Mouse (Mus musculus) cerebellum, adult 11-12 months (tissue): ENCODE results near the gene Crim1.

ENCODE experiments used
- DNase-seq: peaks from one replicate; pipeline ENCODE4 v3.0.0; 2022

The Crim1 gene

DNA sequence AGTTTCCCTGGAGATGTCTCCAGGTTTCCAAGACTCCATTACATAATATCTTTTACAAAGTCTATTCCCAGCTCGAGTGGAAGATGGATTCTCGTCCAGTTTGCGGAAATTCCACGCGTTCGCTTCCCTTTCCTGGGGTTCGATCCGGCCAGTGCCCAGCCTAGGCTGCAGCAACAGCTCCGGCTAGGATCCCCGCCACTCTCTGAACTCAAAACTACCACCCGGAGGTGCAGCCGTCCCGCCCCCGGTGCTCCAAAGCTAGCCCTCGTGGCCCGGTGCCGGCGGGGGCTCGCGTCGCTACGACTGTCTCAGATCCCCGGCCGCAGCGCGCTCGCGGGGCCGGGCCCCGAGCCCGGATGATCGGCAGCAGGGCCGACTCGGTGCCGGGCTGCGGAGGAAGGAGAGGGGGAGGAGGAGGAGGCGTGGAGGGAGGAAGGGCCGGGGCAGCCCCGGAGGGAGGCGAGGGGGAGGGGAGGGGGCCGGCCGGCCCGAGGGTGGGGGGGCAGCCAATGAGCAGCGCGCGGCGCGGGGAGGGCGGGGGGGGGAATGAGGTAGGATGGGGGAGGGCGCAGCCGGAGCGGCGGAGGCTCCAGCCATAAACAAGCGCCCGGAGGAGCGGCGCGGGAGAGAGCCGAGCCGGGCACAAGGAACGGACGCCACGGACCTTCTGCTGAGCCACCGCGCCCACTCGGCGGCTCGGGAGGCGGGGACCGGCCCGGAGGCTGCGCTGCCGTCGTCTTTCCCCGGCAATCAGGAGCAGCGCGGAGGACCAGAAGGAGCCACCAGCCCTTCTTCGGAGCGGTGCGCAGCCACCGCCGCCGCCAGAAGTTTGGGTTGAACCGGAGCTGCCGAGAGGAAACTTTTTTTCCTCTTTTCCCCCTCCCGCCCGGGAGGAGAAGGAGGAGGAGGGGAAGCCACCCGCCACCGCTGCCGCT, at the start of gene Crim1:
Gene Crim1, plus strand, starts transcription at position 623 of the 935 bp plus-strand sequence.
- DNase-seq = peak; percentile 84

- no peak for DNase-seq
These were observed 48.4 kb upstream of the Crim1 start for GRCm38 (mm10) chr17:78151479-78152282.

DNA sequence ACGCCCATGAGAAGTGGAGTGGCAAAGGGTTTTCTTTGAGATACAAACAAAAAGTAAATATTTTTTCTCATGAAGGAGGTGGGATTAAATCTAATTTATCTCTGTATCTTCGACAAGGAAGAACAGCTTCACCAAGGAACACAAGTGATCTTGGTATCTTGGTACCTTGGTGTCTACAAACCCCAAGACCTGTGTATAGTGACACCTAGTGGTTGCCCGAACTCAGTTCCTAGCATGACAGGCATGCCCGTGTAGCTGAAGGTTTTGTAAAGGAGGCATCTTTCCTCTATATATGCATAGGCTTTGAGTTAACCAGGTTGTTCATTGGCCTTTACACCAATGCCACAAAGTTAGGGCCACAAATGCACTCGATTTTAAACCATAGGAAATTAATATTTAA, 36.8 kb upstream of the Crim1 start:
- peak; percentile 20 for DNase-seq

GRCm38 (mm10) chr17:78163724-78164236, 36.3 kb upstream of the Crim1 start:
- no peak for DNase-seq

GRCm38 (mm10) chr17:78165855-78166254, 34.2 kb upstream of the Crim1 start:
- DNase-seq = no peak

DNA sequence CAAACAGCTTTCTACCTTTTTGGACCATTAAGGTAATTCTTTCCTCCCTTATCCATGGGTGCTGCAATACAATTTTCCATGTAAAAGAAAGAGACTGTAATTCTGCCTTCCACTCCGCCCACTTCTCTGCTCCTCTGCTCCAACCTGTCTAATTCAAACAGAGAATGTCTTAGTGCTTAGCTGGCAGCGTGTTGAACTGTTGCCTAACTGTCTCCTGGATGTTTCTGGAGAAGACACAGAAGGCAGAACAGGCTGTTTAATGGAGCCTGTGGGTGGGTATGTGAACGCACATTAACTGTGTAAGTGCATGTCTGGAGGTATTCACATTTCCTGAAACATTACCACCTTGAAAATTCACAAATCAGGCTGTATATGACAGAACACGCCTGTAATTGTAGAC, 33.5 kb upstream of the Crim1 start:
- DNase-seq = no peak

DNA sequence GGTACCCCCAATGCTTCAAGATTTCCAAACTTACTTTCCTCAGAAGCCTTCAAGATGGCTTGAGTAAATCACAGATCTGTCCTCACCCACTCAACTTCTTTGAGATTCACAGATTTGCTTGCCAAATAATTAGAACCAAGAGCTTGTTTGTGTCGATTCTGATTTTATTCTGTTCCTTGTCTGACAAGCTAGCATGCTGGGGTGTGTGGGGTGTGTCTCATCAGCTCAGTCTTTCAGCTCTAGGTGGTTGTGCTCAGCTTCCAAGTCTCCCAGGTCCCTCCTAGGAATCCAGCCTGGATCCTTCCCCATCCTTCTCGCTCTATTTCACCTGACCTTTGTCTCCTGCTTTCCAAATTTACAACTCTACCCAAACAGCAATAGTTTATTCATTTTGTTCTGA, 27.7 kb upstream of the Crim1 start:
- DNase-seq = no peak

GRCm38 (mm10) chr17:78180766-78181165, 19.3 kb upstream of the Crim1 start:
- DNase-seq = no peak

DNA sequence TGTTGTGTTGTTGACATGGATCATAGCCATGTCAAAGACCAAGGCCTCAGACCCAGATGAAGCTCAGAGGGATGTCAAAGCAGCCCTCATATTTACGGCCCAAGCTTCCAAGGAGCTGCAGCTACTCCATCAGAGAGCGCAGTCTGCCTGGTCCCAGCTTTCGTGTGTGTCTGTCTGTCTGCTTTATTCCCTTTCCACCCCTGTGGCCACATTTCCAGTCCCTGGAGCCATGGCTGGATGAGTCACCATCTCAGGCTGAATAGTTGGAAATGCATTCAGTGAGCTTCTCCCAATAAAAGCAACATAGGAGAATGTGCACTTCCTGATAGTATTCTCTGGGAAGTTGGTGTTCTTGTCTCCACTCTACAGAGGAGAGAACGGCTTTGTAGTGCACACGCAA, 3.9 kb upstream of the Crim1 start:
- DNase-seq = no peak

DNA sequence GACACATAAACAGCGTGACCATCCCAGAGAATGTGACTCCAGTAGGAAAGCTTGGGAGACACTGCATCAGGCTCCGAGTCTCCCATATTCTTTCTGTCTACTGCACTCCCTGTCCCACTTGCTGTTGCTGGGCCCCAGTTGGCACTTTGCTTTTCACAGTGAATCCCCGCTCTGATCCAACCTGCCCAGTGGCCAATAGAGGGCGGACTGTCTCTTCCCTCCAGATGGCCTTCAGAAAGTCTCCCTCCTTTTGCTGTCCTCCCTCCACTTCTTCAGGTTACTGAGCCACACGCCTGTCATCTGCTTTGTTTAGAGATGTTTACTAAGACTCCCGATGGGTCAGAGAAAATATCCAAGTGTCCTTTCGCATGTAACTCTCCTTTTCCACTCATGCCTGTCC, 2.9 kb upstream of the Crim1 start:
- peak; percentile 62 for DNase-seq

GRCm38 (mm10) chr17:78198140-78198539, 1.9 kb upstream of the Crim1 start:
- no peak for DNase-seq

DNA sequence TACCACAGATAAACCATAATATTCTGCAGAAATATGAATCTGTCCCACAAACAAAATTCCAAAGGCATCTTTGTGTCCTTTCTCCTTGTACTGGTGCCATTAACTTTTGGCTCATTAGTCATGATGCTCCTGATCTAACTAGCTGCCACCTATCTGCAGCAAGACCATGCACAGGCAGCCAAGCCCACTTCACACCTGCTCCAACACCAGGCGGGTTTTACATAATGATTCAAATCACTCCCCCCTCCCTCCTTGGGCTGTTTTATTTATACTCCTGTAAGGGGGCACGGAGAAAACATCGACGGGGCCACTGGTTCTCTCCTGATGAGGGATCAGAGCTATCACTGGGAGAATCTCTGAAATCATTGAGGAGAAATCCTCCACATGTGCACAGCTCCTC, 1.2 kb upstream of the Crim1 start:
- DNase-seq = peak; percentile 46

DNA sequence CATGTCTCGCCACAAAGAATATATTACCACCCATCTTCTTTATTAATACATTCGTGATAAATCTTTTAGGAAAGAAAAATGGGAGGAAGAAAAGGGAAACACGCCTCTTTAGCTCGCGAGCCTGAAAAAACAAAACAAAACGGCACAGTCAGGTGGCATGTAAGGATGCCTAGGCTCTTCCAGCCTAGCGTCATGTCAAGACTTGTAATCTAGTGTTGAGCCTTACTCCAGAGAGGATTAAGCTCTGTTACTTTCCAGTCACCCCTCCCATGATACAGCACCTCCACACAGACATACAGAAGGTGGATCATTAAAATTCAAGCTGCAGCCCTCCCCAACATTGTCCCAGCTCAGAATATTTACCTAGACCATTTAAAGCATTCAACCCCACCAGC, 820 bp upstream of the Crim1 start:
- no peak for DNase-seq

- DNase-seq = peak; percentile 65
These were observed 643 bp downstream of the Crim1 start for GRCm38 (mm10) chr17:78200561-78201220.

- peak; percentile 64 for DNase-seq
These were observed 1.4 kb downstream of the Crim1 start for GRCm38 (mm10) chr17:78201221-78202058.

DNA sequence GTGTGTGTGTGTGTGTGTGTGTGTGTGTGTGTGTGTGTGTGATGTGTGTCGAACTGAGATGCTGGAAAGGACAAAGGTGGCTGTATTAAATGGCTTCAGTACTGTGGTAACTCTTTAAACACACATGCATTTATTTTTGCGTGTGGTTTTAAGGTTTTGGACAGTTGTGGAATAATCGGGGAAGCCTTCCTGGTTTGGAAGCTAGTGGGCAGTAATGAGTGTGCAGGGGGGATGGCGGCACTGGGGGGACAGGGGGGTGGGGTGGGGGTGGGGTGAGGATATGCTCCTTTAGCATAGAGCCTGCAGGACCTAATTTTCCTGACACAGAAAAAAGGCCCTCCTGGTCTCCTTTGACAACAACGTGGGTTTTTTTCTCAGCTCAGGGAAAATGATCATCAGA, 2.2 kb downstream of the Crim1 start:
- no peak for DNase-seq

GRCm38 (mm10) chr17:78202756-78203155, 2.7 kb downstream of the Crim1 start:
- DNase-seq = no peak

GRCm38 (mm10) chr17:78203478-78203877, 3.4 kb downstream of the Crim1 start:
- DNase-seq = no peak

- DNase-seq = no peak
These were observed 6.4 kb downstream of the Crim1 start for GRCm38 (mm10) chr17:78206421-78206820.

DNA sequence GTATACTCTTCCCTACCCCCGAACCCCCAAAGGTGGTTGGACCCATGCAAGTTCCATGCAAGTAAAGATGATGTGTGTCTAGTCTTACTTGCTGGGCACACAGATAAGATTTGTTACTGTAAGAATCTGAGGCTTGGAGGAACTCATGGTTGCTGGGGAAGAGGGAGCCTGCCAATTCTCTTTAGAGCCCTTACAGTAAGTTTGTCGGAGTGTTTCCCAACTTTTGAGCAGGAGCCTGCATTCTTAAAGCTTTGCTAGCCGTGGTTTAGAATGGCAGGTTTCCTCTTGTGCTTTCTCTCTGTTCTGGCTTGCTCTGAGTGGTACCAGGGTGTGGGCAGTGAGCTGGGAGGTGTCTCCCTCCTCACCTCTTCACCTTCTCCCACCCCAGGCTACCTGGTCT, 7.2 kb downstream of the Crim1 start:
- DNase-seq = no peak

DNA sequence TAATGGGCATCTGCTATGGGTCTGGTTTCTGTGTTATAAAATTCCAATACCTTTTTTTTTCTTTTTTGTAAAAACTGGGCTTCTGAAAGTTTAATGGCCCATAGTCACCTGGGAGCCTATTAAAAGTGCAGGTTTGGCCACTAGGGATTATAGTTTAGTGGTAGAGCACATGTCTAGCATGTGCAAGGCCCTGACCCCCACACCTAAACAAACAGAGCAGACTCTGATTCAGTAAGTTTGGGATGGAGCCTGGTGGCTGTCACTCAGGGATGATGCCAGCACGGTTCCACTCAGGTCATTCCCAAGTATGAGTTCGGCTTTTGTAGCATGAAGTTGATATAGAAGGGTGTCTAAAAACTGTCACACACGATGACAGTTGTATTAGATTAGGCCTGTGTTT, 8.8 kb downstream of the Crim1 start:
- no peak for DNase-seq

- no peak for DNase-seq
These were observed 9.6 kb downstream of the Crim1 start for GRCm38 (mm10) chr17:78209646-78210045.
